Mouse (Mus musculus) lung, embryonic 16.5 days (tissue): ENCODE results near the gene E030025P04Rik. TPM values are rescaled to one million over a fixed set of nuclear protein-coding genes. Genes with fewer than 3 reads are reported as not detected.

Source experiments
- ATAC-seq: fragments of 200-750 bp; cut with Nextera tagmentation; 2 replicates; pipeline ENCODE4 v1.8.0; 2017; ENCODE audit warnings: low read depth, mild to moderate bottlenecking, moderate library complexity
- H3K27ac ChIP-seq: fragments of 300-500 bp; sonication (generic); 2 replicates; pipeline ENCODE4 v1.5.1; 2014; ENCODE audit warnings: mild to moderate bottlenecking, control low read depth, low read length
- H3K27me3 ChIP-seq: fragments of 300-500 bp; sonication (generic); 2 replicates; pipeline ENCODE4 v1.6.1; 2014; ENCODE audit warnings: low read depth, low read length, mixed read lengths; ENCODE audit not compliant: control insufficient read depth, insufficient read depth
- H3K36me3 ChIP-seq: fragments of 300-500 bp; sonication (generic); 2 replicates; pipeline ENCODE4 v1.6.1; 2014; ENCODE audit warnings: low read length; ENCODE audit not compliant: control insufficient read depth, insufficient read depth
- H3K4me1 ChIP-seq: fragments of 300-500 bp; sonication (generic); replicated peaks from 2 replicates; pipeline ENCODE4 v1.6.1; 2014; ENCODE audit warnings: low read length, mixed read lengths; ENCODE audit not compliant: control insufficient read depth, insufficient read depth
- H3K4me2 ChIP-seq: fragments of 300-500 bp; sonication (generic); 2 replicates; pipeline ENCODE4 v1.6.1; 2014; ENCODE audit warnings: low read depth, low read length, control low read depth
- H3K4me3 ChIP-seq: fragments of 300-500 bp; sonication (generic); 2 replicates; pipeline ENCODE4 v1.5.1; 2014; ENCODE audit warnings: mild to moderate bottlenecking, low read length, control low read depth
- H3K9ac ChIP-seq: fragments of 300-500 bp; sonication (generic); 2 replicates; pipeline ENCODE4 v1.6.1; 2014; ENCODE audit warnings: low read length, control low read depth
- H3K9me3 ChIP-seq: fragments of 300-500 bp; sonication (generic); 2 replicates; pipeline ENCODE4 v1.6.1; 2016; ENCODE audit warnings: low read length; ENCODE audit not compliant: control insufficient read depth
- WGBS: fragments of 180-500 bp; shearing (Covaris S2); extraction: QIAGEN DNeasy Blood & Tissue Kit; methylation state at CpG from one replicate; pipeline ENCODE4 v1.1.7; 2014; 5-methylcytosine and 5-hydroxymethylcytosine counted together
- polyA plus RNA-seq: library from polyadenylated mRNA; unstranded; fragments of >200 nt; fragmentation: Nextera tagmentation; extraction: Ambion mirVana; gene quantifications from 2 replicates; pipeline ENCODE4 v1.2.1, GENCODE M21; 2015

Gene E030025P04Rik
- polyA plus RNA-seq, 1 experiment from 2014 or later = 0.19 TPM

DNA sequence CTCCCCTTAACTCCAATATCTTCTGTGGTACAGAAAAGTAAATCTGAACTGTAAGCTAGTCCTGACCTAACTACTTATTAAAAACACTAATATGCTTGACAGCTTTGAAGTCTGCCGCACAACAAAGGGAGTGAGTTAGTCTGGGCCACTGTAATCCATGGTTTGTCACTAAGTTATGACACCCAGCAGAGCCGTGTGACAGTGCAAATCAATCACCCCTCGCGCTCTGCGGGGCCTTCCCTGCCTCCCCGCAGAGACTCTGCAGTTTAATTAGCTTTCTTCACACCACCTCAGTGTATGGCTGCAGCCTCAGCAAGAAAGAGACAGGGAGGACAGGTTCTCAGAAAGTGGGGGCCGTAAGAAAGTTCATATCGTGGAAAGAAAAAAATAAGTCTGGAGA lies 37.4 kb downstream of the E030025P04Rik start:
- Histone ChIP-seq H3K4me2 (no peak overlapping the region), H3K4me1 (peaks cover 4% of the 10 kb centered on the region; the same call in 1 of the 2 replicates), H3K27ac (no peak overlapping the region), H3K4me3 (no peak overlapping the region), H3K9me3 (no peaks in the 10 kb centered on the region), H3K27me3 (no peaks in the 10 kb centered on the region), H3K36me3 (no peaks in the 10 kb centered on the region), H3K9ac (no peak overlapping the region)
- WGBS = 22% methylated on average over 8 of the region's 8 CpGs
- ATAC-seq = no peak

- Histone ChIP-seq H3K27me3 (no peaks in the 10 kb centered on the region), H3K9me3 (no peaks in the 10 kb centered on the region), H3K4me2 (no peak overlapping the region), H3K9ac (no peak overlapping the region), H3K4me1 (peaks cover 4% of the 10 kb centered on the region; the same call in 1 of the 2 replicates), H3K36me3 (no peaks in the 10 kb centered on the region), H3K27ac (no peak overlapping the region), H3K4me3 (no peak overlapping the region)
- 28% methylated on average over 5 of the region's 5 CpGs for WGBS
- no peak for ATAC-seq
Observed at GRCm38 (mm10) chr11:109106181-109106580, 38.0 kb downstream of the E030025P04Rik start.

- no peak overlapping the region for H3K27ac ChIP-seq
- H3K4me2 ChIP-seq = no peak overlapping the region
- 83% methylated on average over 3 of the region's 3 CpGs for WGBS
- H3K9me3 ChIP-seq = no peaks in the 10 kb centered on the region
- no peaks in the 10 kb centered on the region for H3K36me3 ChIP-seq
- H3K4me3 ChIP-seq = no peak overlapping the region
- no peaks in the 10 kb centered on the region for H3K27me3 ChIP-seq
- ATAC-seq = no peak
- peaks cover 15% of the 10 kb centered on the region for H3K4me1 ChIP-seq
- H3K9ac ChIP-seq = no peak overlapping the region
Observed at GRCm38 (mm10) chr11:109103386-109103785, 40.8 kb downstream of the E030025P04Rik start.

- H3K27me3 ChIP-seq = no peaks in the 10 kb centered on the region
- H3K4me3 ChIP-seq = no peak overlapping the region
- no peaks in the 10 kb centered on the region for H3K9me3 ChIP-seq
- H3K27ac ChIP-seq = no peak overlapping the region
- whole genome bisulfite sequencing = 88% methylated on average over 8 of the region's 8 CpGs
- no peak for ATAC-seq
- no peak overlapping the region for H3K4me2 ChIP-seq
- peaks cover 22% of the 10 kb centered on the region for H3K4me1 ChIP-seq
- no peaks in the 10 kb centered on the region for H3K36me3 ChIP-seq
- H3K9ac ChIP-seq = no peak overlapping the region
Observed at GRCm38 (mm10) chr11:109102646-109103045, 41.5 kb downstream of the E030025P04Rik start.

DNA sequence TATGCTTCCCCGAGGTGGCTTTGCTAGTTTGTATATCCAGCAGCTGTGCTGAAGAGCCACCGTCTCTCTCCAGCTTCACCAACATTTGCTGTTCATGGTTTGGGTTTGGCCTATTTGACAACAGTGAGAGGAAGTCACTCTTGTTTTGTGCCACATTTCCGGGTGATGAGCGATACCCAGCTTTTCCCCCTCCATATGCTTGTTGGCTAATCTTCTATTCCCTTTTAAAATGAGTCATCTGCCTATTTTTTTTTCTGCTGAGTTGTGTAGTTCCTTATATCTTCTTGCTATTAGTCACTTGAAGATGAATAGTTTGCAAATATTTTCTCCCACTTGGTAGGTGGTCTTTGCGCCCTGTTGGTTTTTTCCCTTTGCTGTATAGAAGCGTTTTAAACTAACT lies 43.9 kb downstream of the E030025P04Rik start:
- Histone ChIP-seq H3K9ac (no peak overlapping the region), H3K9me3 (no peaks in the 10 kb centered on the region), H3K4me3 (no peak overlapping the region), H3K4me1 (peaks cover 24% of the 10 kb centered on the region), H3K27ac (no peak overlapping the region), H3K4me2 (no peak overlapping the region), H3K27me3 (no peaks in the 10 kb centered on the region), H3K36me3 (no peaks in the 10 kb centered on the region)
- no peak for ATAC-seq
- 58% methylated on average over 6 of the region's 6 CpGs for WGBS

DNA sequence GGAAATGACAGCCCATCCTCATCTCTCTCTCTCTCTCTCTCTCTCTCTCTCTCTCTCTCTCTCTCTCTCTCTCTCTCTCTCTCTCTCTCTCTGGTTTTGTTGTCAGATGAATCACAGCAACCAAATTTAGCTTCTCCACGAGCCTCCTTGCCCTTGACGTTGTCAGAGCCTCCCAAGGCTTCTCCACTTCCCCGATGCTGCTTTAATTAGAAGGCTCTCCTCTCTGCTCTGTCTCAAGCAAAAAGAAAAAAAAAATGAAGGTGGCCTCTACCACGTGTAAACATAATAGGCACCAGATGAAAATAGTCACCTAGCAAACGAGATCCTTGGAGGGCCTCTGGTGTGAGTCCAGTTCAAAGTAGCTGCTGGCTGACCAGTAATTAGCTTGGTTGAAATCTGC lies 52.3 kb downstream of the E030025P04Rik start:
- ATAC-seq = no peak
- H3K9me3 ChIP-seq = no peaks in the 10 kb centered on the region

More for the DNA sequence above, 52.3 kb downstream of the E030025P04Rik start:
- no peaks in the 10 kb centered on the region for H3K36me3 ChIP-seq
- no peak overlapping the region for H3K4me3 ChIP-seq
- no peaks in the 10 kb centered on the region for H3K4me1 ChIP-seq
- no peak overlapping the region for H3K9ac ChIP-seq
- H3K27ac ChIP-seq = no peak overlapping the region
- H3K4me2 ChIP-seq = no peak overlapping the region
- WGBS = 44% methylated on average over 5 of the region's 5 CpGs
- H3K27me3 ChIP-seq = no peaks in the 10 kb centered on the region

Other genes with a start within 250 kb of the E030025P04Rik start
- 7.8 and 8.5 TPM in 2 replicates for gene Axin2, start 224.0 kb downstream of the E030025P04Rik start, polyA plus RNA-seq
- 1.5 and 2.2 TPM in 2 replicates for gene Rgs9, start 153.8 kb upstream of the E030025P04Rik start, polyA plus RNA-seq
- 28.3 and 28.9 TPM in 2 replicates for gene Gna13, start 218.5 kb upstream of the E030025P04Rik start, polyA plus RNA-seq